Mouse (Mus musculus): Measurements from ENCODE around the gene Pafah1b2. TPM values are rescaled to one million over a fixed set of nuclear protein-coding genes. Genes with fewer than 3 reads are reported as not detected.

Gene Pafah1b2
- polyA plus RNA-seq, 1 experiment: 111 TPM

DNA sequence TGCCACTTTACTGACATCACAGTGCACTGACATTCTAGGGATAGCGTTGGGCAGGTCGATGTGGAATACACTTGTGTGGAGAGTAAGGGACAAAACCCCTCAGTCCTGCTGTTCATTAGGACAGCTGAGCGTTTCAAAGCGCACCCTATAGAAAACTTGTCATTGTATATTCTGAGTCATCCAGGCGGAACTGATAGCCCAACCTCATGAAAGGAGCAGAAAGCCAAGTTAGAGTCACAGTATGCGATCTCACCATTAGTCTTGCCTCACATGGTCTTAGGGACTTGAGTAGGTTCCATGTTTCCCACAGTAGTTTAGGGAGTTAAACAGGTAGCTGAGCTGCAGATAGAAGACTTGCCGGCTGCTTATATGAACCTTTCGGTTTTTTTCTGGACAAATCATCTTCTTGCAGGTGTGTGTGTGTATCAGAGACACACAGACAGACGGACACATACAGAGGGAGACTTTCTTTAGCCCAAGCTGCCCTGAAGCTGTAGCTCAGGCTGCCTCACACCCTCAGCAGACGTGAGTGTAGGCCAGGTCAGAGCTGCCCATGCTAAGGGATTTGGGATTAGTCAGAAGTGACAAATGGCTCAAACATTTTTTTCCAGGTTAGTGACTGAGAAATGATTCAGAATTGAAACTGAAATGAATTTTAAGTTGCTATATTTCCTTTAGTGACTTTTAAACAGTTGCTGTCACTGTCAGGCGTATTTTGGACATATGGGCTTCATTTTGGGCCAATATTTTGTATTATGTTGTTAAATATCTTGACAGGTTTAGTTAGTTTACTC, 34.4 kb upstream of the Pafah1b2 start:
- H3K4me3 ChIP-seq (replicated peaks; ENCODE audit: insufficient read depth, low read depth, low read length): no peak overlapping the region
- no peaks in the 10 kb centered on the region for H3K27me3 ChIP-seq (ENCODE audit: control insufficient read depth, insufficient read depth, low read length)
- no peak for TF ChIP-seq CTCF (IDR thresholded peaks at IDR 0.05; ENCODE audit: borderline replicate concordance, insufficient read depth, low read depth, low read length)
- H3K27ac ChIP-seq (ENCODE audit: insufficient read depth, low read length): no peak overlapping the region
- DNase-seq: no peak
- H3K4me1 ChIP-seq (ENCODE audit: control insufficient read depth, insufficient read depth, low read length): peaks cover 22% of the 10 kb centered on the region
- 59% methylated on average over 11 of the region's 11 CpGs for WGBS

DNA sequence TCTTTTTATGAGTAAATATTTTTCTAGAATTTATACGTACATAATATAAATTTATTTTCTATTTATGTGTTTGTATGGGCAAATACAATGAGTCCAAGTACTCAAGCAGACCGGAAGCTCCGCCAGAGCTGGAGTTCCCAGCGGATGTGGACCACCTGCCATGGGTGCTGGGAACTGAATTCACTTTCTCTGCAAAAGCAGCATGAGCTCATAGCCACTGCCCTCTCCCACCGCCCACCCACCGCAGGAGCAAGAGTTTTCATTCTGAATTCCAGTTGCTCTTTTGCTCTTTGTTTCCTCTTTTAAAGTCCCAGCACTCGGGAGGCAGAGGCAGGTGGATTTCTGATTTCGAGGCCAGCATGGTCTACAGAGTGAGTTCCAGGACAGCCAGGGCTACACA, 31.1 kb upstream of the Pafah1b2 start:
- no peak overlapping the region for H3K27ac ChIP-seq (ENCODE audit: insufficient read depth, low read length)
- TF ChIP-seq CTCF (IDR thresholded peaks at IDR 0.05; ENCODE audit: borderline replicate concordance, insufficient read depth, low read depth, low read length) (no peak), POLR2A (IDR thresholded peaks at IDR 0.05; ENCODE audit: borderline replicate concordance, insufficient read depth, low read length) (no peak)
- 79% methylated on average over 8 of the region's 8 CpGs for whole genome bisulfite sequencing

DNA sequence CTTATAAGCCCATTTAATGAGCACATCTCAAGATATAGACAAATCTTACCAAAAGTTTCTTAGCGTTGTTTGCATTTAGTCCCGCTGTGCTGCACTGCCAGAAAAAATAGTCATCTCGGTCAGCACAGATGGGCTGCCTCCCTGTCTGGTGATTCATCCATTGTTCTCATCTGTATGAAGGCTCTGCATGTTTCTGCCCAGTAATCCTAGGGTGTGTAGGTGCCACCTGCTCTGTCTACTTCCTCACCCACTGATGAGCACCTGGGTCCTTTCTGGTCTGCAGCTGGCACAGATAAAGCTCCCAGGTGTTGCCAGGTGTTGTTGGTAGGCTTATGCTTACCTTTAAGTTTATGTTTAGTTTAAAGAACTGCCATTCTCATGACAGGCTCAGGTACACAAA, 29.9 kb upstream of the Pafah1b2 start:
- Histone ChIP-seq H3K27ac (ENCODE audit: insufficient read depth, low read length) (peak overlapping the region; percentile 78; the same call in 1 of the 2 replicates), H3K4me1 (ENCODE audit: control insufficient read depth, insufficient read depth, low read length) (peaks cover 17% of the 10 kb centered on the region), H3K4me3 (replicated peaks; ENCODE audit: insufficient read depth, low read depth, low read length) (no peak overlapping the region), H3K27me3 (ENCODE audit: control insufficient read depth, insufficient read depth, low read length) (no peaks in the 10 kb centered on the region)
- DNase-seq: peak in 1 of 2 experiments; percentile 30
- WGBS: 40% methylated on average over 3 of the region's 3 CpGs
- TF ChIP-seq CTCF (IDR thresholded peaks at IDR 0.05; ENCODE audit: borderline replicate concordance, insufficient read depth, low read depth, low read length) (no peak), POLR2A (IDR thresholded peaks at IDR 0.05; ENCODE audit: borderline replicate concordance, insufficient read depth, low read length) (no peak)

More for the DNA sequence above, 31.1 kb upstream of the Pafah1b2 start:
- H3K27me3 ChIP-seq (ENCODE audit: control insufficient read depth, insufficient read depth, low read length): no peaks in the 10 kb centered on the region
- no peak overlapping the region for H3K4me3 ChIP-seq (replicated peaks; ENCODE audit: insufficient read depth, low read depth, low read length)
- DNase-seq: no peak
- H3K4me1 ChIP-seq (ENCODE audit: control insufficient read depth, insufficient read depth, low read length): peaks cover 17% of the 10 kb centered on the region

DNA sequence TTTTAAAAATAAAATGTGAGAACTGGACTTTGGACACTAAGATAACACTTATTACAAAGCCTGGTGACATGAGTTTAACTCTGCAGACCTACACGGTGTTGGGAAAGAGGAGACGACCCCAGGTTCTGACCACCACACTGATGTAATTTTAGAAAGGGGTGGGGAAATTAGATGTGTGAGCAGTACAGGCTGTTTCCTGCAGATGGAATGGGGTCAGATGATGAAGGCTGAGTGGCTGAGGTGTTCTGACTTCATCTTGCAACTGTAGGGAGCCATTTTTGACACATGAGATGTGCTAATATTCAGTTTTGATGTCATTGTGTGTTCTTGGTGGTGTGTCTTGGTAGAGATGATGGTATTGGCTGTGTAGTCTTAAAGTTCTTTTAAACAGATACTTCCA, 28.7 kb upstream of the Pafah1b2 start:
- 95% methylated on average over 2 of the region's 2 CpGs for WGBS
- Histone ChIP-seq H3K27me3 (ENCODE audit: control insufficient read depth, insufficient read depth, low read length) (no peaks in the 10 kb centered on the region), H3K4me3 (replicated peaks; ENCODE audit: insufficient read depth, low read depth, low read length) (no peak overlapping the region), H3K4me1 (ENCODE audit: control insufficient read depth, insufficient read depth, low read length) (peaks cover 10% of the 10 kb centered on the region), H3K27ac (ENCODE audit: insufficient read depth, low read length) (no peak overlapping the region)
- TF ChIP-seq POLR2A (IDR thresholded peaks at IDR 0.05; ENCODE audit: borderline replicate concordance, insufficient read depth, low read length) (no peak), CTCF (IDR thresholded peaks at IDR 0.05; ENCODE audit: borderline replicate concordance, insufficient read depth, low read depth, low read length) (no peak)
- DNase-seq: no peak

DNA sequence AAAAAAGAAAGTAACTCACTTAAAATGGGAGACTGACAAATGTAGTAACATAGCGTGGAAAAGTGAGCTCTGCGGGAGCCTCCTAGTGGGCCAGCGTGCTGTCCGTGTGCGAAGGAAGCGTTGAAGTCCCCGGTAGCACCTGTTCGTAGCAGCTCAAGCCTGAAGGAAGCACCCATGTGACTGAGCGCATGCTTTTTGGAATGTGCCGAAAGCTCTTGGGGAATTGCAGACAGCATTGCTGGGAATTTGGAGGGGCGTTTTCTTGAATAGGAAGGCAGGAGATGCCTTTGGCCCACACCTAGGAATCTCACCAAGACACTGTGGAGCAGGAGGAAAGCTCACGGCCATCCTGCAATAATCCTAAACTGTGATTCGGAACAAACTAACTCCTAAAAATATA, 26.3 kb upstream of the Pafah1b2 start:
- peaks cover 9% of the 10 kb centered on the region for H3K4me1 ChIP-seq (ENCODE audit: control insufficient read depth, insufficient read depth, low read length)
- H3K27me3 ChIP-seq (ENCODE audit: control insufficient read depth, insufficient read depth, low read length): no peaks in the 10 kb centered on the region
- no peak for TF ChIP-seq POLR2A (IDR thresholded peaks at IDR 0.05; ENCODE audit: borderline replicate concordance, insufficient read depth, low read length)
- no peak for TF ChIP-seq CTCF (IDR thresholded peaks at IDR 0.05; ENCODE audit: borderline replicate concordance, insufficient read depth, low read depth, low read length)
- no peak for DNase-seq
- H3K27ac ChIP-seq (ENCODE audit: insufficient read depth, low read length): no peak overlapping the region
- 74% methylated on average over 13 of the region's 13 CpGs for WGBS
- no peak overlapping the region for H3K4me3 ChIP-seq (replicated peaks; ENCODE audit: insufficient read depth, low read depth, low read length)

DNA sequence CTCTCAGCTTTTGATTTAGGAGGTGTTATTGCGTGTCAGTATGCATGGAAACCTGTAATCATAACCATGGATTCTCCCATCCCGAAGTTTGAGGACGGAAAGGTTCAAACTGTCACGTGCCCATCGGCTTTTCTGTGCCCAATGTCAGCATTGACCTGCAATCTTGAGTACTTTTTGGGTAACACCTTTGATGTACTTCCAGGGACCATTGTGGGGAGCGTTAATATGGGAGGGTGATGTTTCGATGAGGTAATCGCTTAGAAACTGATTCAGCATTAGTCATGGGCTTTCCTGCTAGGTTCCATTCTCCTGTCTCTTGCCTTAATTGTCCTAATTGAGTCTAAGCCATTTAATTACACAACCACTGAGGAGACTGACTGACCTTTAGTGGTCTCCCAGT, 24.4 kb upstream of the Pafah1b2 start:
- Histone ChIP-seq H3K4me1 (ENCODE audit: control insufficient read depth, insufficient read depth, low read length) (peaks cover 15% of the 10 kb centered on the region), H3K27me3 (ENCODE audit: control insufficient read depth, insufficient read depth, low read length) (no peaks in the 10 kb centered on the region), H3K27ac (ENCODE audit: insufficient read depth, low read length) (no peak overlapping the region), H3K4me3 (replicated peaks; ENCODE audit: insufficient read depth, low read depth, low read length) (no peak overlapping the region)
- DNase-seq: no peak
- no peak for TF ChIP-seq CTCF (IDR thresholded peaks at IDR 0.05; ENCODE audit: borderline replicate concordance, insufficient read depth, low read depth, low read length)
- TF ChIP-seq POLR2A (IDR thresholded peaks at IDR 0.05; ENCODE audit: borderline replicate concordance, insufficient read depth, low read length): no peak
- 94% methylated on average over 8 of the region's 8 CpGs for WGBS

DNA sequence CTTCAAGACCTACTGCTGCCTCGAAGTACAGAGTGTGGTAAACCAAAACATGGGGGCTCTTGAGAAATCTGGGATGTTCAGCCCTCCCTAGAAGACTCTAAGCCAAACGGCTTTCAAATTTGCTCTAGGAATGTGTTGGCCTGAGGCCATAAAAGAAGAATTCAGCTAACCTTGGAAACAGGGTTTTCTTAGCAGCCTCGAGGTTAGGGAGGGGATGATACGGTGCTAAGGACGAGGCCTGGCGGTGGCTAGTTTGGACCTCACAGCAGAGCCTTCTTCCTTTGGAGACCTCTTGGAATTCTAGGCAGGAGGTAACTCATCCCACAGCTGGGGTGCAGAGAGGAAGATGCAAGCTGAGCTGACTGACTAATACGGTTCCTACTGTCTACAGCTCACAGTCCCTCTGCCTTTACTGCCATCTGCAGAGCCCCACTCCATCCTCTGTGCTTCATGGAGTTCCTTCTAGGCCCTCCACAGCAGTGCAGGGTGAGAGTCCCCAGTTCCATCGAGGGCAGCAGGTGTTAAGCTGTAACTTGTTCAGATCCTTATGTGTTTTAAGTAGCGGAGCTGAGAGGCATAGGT, 22.9 kb upstream of the Pafah1b2 start:
- Histone ChIP-seq H3K27ac (ENCODE audit: insufficient read depth, low read length) (no peak overlapping the region), H3K4me3 (replicated peaks; ENCODE audit: insufficient read depth, low read depth, low read length) (no peak overlapping the region), H3K4me1 (ENCODE audit: control insufficient read depth, insufficient read depth, low read length) (peaks cover 18% of the 10 kb centered on the region), H3K27me3 (ENCODE audit: control insufficient read depth, insufficient read depth, low read length) (no peaks in the 10 kb centered on the region)
- WGBS: 37% methylated on average over 9 of the region's 9 CpGs
- no peak for DNase-seq
- no peak for TF ChIP-seq POLR2A (IDR thresholded peaks at IDR 0.05; ENCODE audit: borderline replicate concordance, insufficient read depth, low read length)

DNA sequence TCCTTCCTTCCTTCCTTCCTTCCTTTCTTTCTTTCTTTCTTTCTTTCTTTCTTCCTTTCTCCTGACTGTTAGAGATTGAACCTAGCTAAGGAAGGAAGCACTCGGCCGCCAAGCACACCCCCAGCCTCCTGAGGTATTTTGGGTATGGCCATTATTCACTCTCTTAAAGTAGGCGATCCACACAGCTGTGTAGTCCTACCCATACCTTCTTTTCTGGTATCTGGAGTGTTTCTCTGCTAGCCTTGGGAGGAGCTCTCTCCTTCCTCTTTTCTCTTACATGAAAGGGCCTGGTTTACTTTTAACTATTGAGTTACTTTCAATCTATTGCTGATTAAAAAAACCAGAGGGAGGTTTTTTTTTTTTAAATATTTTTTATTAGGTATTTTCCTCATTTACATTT, 21.4 kb upstream of the Pafah1b2 start:
- no peak for DNase-seq
- Histone ChIP-seq H3K4me3 (replicated peaks; ENCODE audit: insufficient read depth, low read depth, low read length) (no peak overlapping the region), H3K27me3 (ENCODE audit: control insufficient read depth, insufficient read depth, low read length) (no peaks in the 10 kb centered on the region), H3K27ac (ENCODE audit: insufficient read depth, low read length) (no peak overlapping the region), H3K4me1 (ENCODE audit: control insufficient read depth, insufficient read depth, low read length) (peaks cover 22% of the 10 kb centered on the region)
- 88% methylated on average over 3 of the region's 3 CpGs for WGBS
- TF ChIP-seq CTCF (IDR thresholded peaks at IDR 0.05; ENCODE audit: borderline replicate concordance, insufficient read depth, low read depth, low read length): no peak
- no peak for TF ChIP-seq POLR2A (IDR thresholded peaks at IDR 0.05; ENCODE audit: borderline replicate concordance, insufficient read depth, low read length)
